Mouse (Mus musculus): ENCODE results near the gene Jmjd8. TPM values are rescaled to one million over a fixed set of nuclear protein-coding genes. Genes with fewer than 3 reads are reported as not detected.

Jmjd8 gene
- polyA plus RNA-seq, 1 experiment, result 47.3 TPM

GRCm38 (mm10) chr17:25838904-25839303 is 10.2 kb downstream of the Jmjd8 start:
- Histone ChIP-seq H3K4me3 (ENCODE audit: low read depth, low read length) (no peak overlapping the region), H3K27me3 (ENCODE audit: control insufficient read depth, insufficient read depth, low read length) (no peaks in the 10 kb centered on the region), H3K36me3 (ENCODE audit: control insufficient read depth, insufficient read depth, low read length) (peaks cover 35% of the 10 kb centered on the region), H3K4me1 (ENCODE audit: control insufficient read depth, insufficient read depth, insufficient read length, low read length) (peaks cover 45% of the 10 kb centered on the region), H3K27ac (ENCODE audit: insufficient read depth, low read depth, low read length) (peak overlapping the region; percentile 10; the same call in 1 of the 2 replicates)
- TF ChIP-seq POLR2A (IDR thresholded peaks at IDR 0.05; ENCODE audit: low read depth, low read length) (no peak), CTCF (IDR thresholded peaks at IDR 0.05; ENCODE audit: extremely low read depth, insufficient read length, insufficient replicate concordance, low read depth, low read length) (no peak)
- 82% methylated on average over 4 of the region's 4 CpGs for WGBS

- Histone ChIP-seq H3K27ac (ENCODE audit: insufficient read depth, low read depth, low read length) (peak overlapping the region; percentile 60; the same call in 1 of the 2 replicates), H3K27me3 (ENCODE audit: control insufficient read depth, insufficient read depth, low read length) (no peaks in the 10 kb centered on the region), H3K4me3 (ENCODE audit: low read depth, low read length) (0 out of 2 replicates have a peak overlapping the region, but pooled peaks have one; percentile 11), H3K4me1 (ENCODE audit: control insufficient read depth, insufficient read depth, insufficient read length, low read length) (peaks cover 38% of the 10 kb centered on the region), H3K36me3 (ENCODE audit: control insufficient read depth, insufficient read depth, low read length) (peaks cover 35% of the 10 kb centered on the region)
- 53% methylated on average over 14 of the region's 14 CpGs for WGBS
- TF ChIP-seq POLR2A (IDR thresholded peaks at IDR 0.05; ENCODE audit: low read depth, low read length), result no peak
- TF ChIP-seq CTCF (IDR thresholded peaks at IDR 0.05; ENCODE audit: extremely low read depth, insufficient read length, insufficient replicate concordance, low read depth, low read length), result no peak
Observed at GRCm38 (mm10) chr17:25839455-25840235, 11.0 kb downstream of the Jmjd8 start.

- no peak for TF ChIP-seq POLR2A (IDR thresholded peaks at IDR 0.05; ENCODE audit: low read depth, low read length)
- no peak for TF ChIP-seq CTCF (IDR thresholded peaks at IDR 0.05; ENCODE audit: extremely low read depth, insufficient read length, insufficient replicate concordance, low read depth, low read length)
- WGBS, result 94% methylated on average over 6 of the region's 6 CpGs
- no peaks in the 10 kb centered on the region for H3K27me3 ChIP-seq (ENCODE audit: control insufficient read depth, insufficient read depth, low read length)
- no peak overlapping the region for H3K27ac ChIP-seq (ENCODE audit: insufficient read depth, low read depth, low read length)
- H3K36me3 ChIP-seq (ENCODE audit: control insufficient read depth, insufficient read depth, low read length), result peaks cover 35% of the 10 kb centered on the region
- H3K4me1 ChIP-seq (ENCODE audit: control insufficient read depth, insufficient read depth, insufficient read length, low read length), result peaks cover 30% of the 10 kb centered on the region
- no peak overlapping the region for H3K4me3 ChIP-seq (ENCODE audit: low read depth, low read length)
Observed at GRCm38 (mm10) chr17:25840519-25840918, 11.9 kb downstream of the Jmjd8 start.

GRCm38 (mm10) chr17:25841117-25841880 is 12.6 kb downstream of the Jmjd8 start, which contains the start of gene Gm20683:
TSS of gene Gm20683 (minus strand) at chr17:25841763.
- TF ChIP-seq CTCF (IDR thresholded peaks at IDR 0.05; ENCODE audit: extremely low read depth, insufficient read length, insufficient replicate concordance, low read depth, low read length), result no peak
- no peak for TF ChIP-seq POLR2A (IDR thresholded peaks at IDR 0.05; ENCODE audit: low read depth, low read length)
- 94% methylated on average over 22 of the region's 22 CpGs for WGBS
- H3K27me3 ChIP-seq (ENCODE audit: control insufficient read depth, insufficient read depth, low read length), result no peaks in the 10 kb centered on the region
- H3K4me3 ChIP-seq (ENCODE audit: low read depth, low read length), result no peak within 1 kb of the TSS
- no peak within 1 kb of the TSS for H3K27ac ChIP-seq (ENCODE audit: insufficient read depth, low read depth, low read length)
- H3K4me1 ChIP-seq (ENCODE audit: control insufficient read depth, insufficient read depth, insufficient read length, low read length), result peaks cover 23% of the 10 kb centered on the region
- peaks cover 35% of the 10 kb centered on the region for H3K36me3 ChIP-seq (ENCODE audit: control insufficient read depth, insufficient read depth, low read length)

GRCm38 (mm10) chr17:25842509-25842908 is 13.8 kb downstream of the Jmjd8 start:
- Histone ChIP-seq H3K36me3 (ENCODE audit: control insufficient read depth, insufficient read depth, low read length) (peaks cover 35% of the 10 kb centered on the region), H3K4me3 (ENCODE audit: low read depth, low read length) (no peak overlapping the region), H3K27ac (ENCODE audit: insufficient read depth, low read depth, low read length) (no peak overlapping the region), H3K27me3 (ENCODE audit: control insufficient read depth, insufficient read depth, low read length) (no peaks in the 10 kb centered on the region), H3K4me1 (ENCODE audit: control insufficient read depth, insufficient read depth, insufficient read length, low read length) (peaks cover 14% of the 10 kb centered on the region)
- 92% methylated on average over 3 of the region's 3 CpGs for WGBS
- no peak for TF ChIP-seq POLR2A (IDR thresholded peaks at IDR 0.05; ENCODE audit: low read depth, low read length)
- TF ChIP-seq CTCF (IDR thresholded peaks at IDR 0.05; ENCODE audit: extremely low read depth, insufficient read length, insufficient replicate concordance, low read depth, low read length), result no peak

- H3K4me1 ChIP-seq (ENCODE audit: control insufficient read depth, insufficient read depth, insufficient read length, low read length), result peaks cover 14% of the 10 kb centered on the region
- no peaks in the 10 kb centered on the region for H3K27me3 ChIP-seq (ENCODE audit: control insufficient read depth, insufficient read depth, low read length)
- no peak overlapping the region; the same call in 1 of the 2 replicates for H3K27ac ChIP-seq (ENCODE audit: insufficient read depth, low read depth, low read length)
- no peak for TF ChIP-seq CTCF (IDR thresholded peaks at IDR 0.05; ENCODE audit: extremely low read depth, insufficient read length, insufficient replicate concordance, low read depth, low read length)
- TF ChIP-seq POLR2A (IDR thresholded peaks at IDR 0.05; ENCODE audit: low read depth, low read length), result no peak
- H3K4me3 ChIP-seq (ENCODE audit: low read depth, low read length), result peak overlapping the region; percentile 92; the same call in 1 of the 2 replicates
- 68% methylated on average over 4 of the region's 4 CpGs for WGBS
- H3K36me3 ChIP-seq (ENCODE audit: control insufficient read depth, insufficient read depth, low read length), result peaks cover 35% of the 10 kb centered on the region
Observed at GRCm38 (mm10) chr17:25843122-25843521, 14.5 kb downstream of the Jmjd8 start.

All from small intestine, adult 2 months (tissue).